Mouse (Mus musculus): ENCODE data around the gene Prl8a8. TPM values are rescaled to one million over a fixed set of nuclear protein-coding genes. Genes with fewer than 3 reads are reported as not detected.

Gene Prl8a8
- not detected for polyA plus RNA-seq (2017; shearing (Covaris generic))

GRCm38 (mm10) chr13:27513117-27513516 is at the start of gene Prl8a8:
Gene Prl8a8 (minus strand): TSS chr13:27513217.

Other genes with a start within 250 kb of the Prl8a8 start
- not detected for gene Prl6a1, start 200.6 kb downstream of the Prl8a8 start, polyA plus RNA-seq (2017; shearing (Covaris generic))
- not detected for gene Prl8a2, start 167.5 kb downstream of the Prl8a8 start, polyA plus RNA-seq (2017; shearing (Covaris generic))
- not detected for gene Prl2b1, start 122.4 kb downstream of the Prl8a8 start, polyA plus RNA-seq (2017; shearing (Covaris generic))
- not detected for gene Prl8a6, start 74.5 kb downstream of the Prl8a8 start, polyA plus RNA-seq (2017; shearing (Covaris generic))
- not detected for gene Prl8a9, start 51.4 kb upstream of the Prl8a8 start, polyA plus RNA-seq (2017; shearing (Covaris generic))
- not detected for gene Prl8a1, start 69.0 kb upstream of the Prl8a8 start, polyA plus RNA-seq (2017; shearing (Covaris generic))
- not detected for gene Prl7b1, start 97.4 kb upstream of the Prl8a8 start, polyA plus RNA-seq (2017; shearing (Covaris generic))
- not detected for gene Prl7a1, start 129.3 kb upstream of the Prl8a8 start, polyA plus RNA-seq (2017; shearing (Covaris generic))
- gene Prl7a2, start 154.8 kb upstream of the Prl8a8 start, polyA plus RNA-seq (2017; shearing (Covaris generic)), result not detected
- gene Prl7d1, start 203.5 kb upstream of the Prl8a8 start, polyA plus RNA-seq (2017; shearing (Covaris generic)), result not detected